Mouse (Mus musculus) NIH3T3 (cell line): Measurements from ENCODE around the gene Olfr871.
"Not testable (repeated sequence)": the region's sequence is repeated elsewhere in the genome, so short reads cannot be mapped to it uniquely, and the experiment has no call there.

ENCODE experiments used
- DNase-seq: peaks from one replicate; pipeline ENCODE4 v3.0.0-alpha.2; 2012; ENCODE audit warnings: low read depth

The Olfr871 gene

DNA sequence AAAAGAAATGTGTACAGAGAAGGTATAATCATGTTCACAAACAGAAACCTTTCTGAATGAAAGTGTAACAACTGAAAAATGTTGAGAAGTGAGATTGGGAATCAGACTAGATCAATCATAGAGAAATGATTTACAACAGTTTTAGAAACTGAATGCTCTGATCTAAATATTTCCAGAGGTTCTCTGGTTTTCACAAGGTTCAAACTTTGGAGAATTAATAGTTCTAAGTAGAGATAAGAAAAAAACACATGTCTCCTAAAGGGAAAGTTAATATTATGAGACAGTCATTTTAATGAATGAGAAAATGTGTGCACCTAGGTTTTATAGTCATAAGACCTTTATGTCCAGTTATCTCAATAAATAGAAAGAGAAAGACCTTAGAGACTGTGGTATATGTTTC lies at the start of gene Olfr871:
Gene Olfr871, plus strand, starts transcription at position 301 of the 400 bp plus-strand sequence.
- DNase-seq = no peak

DNA sequence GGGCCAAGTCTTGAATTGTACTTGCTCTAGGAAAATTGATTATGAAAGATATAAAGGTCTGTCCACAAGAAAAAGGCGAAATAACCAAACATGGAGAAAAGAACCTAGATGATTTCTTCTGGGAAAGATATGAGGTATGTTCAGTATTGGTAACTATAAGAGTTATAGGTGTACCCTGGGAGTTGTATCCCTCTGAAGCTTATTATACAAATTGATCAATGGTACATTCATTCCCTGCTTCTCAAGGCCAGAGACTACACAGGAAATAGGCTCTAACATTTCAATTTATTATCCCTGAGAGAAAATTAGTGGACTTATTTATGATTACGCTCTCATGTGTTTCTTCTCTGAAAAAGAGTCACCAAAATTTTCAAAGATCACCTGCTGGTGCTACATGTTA lies 38.0 kb upstream of the Olfr871 start, which contains the start of gene Olfr870:
Gene Olfr870, minus strand, starts transcription at position 101 of the 400 bp plus-strand sequence.
- DNase-seq = no peak

DNA sequence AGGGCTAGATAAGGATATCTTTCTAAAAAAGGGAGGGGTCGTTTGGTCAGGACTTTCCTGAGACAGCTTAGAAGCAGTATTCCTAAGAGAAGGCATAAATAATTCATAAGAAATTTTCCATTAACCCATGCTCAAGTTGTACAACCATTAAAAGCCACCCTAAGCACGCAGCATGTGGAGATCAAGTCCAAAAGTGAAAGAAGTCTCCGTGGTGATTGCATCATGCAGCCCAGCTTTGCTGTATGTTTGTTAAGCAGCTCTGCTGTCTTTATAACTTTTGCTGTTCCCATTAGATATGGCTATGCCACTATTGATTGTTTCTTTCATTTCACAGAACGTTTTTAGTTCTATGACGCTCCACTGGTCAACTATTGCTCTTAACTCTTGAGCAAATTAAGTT lies 32.5 kb upstream of the Olfr871 start:
- no peak for DNase-seq

DNA sequence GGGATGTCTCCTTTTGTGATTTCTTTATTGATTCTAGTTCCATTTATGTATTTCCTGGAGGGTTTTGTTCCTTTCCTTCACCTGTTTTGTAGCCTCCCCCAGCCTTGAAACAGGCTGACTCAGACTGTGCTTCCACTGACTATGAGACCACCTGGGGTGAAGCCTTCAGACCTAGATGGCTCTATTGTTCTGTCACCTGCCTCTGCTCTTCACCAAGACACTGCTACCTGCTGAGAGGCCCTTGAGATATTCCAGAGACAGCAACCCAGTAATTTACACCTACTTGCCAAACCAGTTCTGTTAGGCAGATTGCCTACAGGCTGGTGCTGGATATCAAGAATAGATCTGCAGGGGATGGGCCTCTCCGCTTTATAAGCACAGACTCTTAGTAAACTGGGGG lies 9.9 kb upstream of the Olfr871 start:
- DNase-seq = no peak

DNA sequence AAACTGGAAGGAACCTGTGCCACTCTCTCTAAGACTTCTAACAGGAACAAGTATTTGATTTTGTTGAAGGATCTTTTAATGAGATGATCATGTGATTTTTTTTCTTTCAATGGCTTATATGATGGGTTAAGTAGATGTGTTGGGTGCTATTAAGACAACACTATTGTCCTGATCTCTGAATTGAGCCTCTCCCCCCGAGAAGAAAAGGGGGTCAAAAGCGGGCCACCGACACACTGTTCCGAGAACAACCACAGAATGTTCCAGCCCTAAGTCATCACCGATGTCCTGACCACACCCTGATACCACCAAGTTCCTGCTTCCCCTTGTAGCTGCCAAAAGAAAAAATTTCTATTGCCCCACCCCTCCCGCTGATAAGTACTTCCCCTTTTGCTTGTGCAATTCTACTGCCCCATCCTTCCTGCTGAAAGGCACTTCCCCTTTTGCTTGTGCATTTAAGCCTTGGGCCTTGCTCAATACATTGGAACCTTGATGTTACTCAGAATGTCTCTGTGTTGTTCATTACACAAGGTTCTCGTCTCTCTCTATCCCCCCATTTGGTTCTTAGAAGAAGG lies 8.5 kb upstream of the Olfr871 start:
- not testable (repeated sequence) for DNase-seq

DNA sequence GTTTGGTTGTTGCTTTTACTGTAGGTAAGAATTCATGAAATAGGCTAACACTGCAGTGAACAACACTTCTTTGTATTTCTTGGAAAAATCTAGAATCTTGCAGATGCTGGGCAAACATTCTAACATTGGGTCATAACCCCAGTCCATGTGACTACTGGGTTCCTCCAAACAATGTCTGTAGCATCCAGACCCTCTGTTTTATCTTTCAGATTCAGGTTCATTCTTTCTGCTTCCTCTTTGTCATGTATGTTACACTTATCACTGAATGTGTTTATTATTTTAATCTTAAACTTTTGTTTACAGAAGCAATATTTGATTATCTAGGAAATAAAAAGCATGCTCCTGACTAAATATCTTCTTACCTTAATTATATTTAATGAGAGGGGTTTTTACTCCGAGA lies 1.2 kb upstream of the Olfr871 start:
- no peak for DNase-seq

DNA sequence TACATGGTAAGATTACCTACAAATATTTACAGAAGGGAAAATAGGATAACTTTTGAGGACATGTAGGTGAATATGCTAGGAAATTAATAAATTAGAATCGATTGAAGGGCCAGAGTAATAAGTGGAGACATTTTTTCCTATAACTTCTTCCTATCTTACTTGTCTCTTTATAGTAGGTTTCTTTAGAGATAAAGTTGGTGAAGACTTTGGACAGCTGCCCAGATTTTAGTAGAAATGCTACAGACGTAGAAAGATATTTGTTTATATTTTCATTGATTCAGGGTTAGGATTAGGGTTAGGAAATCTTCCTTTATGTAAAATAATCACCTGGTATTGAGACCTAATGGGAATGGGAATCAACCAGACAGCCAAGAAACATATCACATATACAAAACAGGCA lies 530 bp upstream of the Olfr871 start:
- no peak for DNase-seq

DNA sequence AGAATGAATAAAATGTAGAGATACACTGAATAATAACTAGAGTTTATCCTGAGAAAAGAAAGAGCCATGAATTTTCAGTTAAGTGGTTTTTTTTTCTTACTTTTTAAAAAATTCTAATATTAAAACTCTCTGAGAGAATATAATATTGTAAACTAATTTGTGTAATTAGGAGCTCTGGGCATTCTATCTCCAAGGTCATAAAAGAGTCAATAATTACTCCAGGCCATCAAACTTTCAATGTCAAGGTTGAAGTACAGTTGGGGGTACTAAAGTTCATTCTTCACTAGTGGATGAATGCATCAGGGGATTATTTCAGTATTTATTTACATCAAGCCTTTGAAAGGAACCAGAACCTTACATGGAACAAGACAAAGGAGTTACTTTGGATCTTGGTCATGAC lies 24.8 kb downstream of the Olfr871 start, which contains the start of gene Olfr872:
Gene Olfr872, plus strand, starts transcription at position 301 of the 400 bp plus-strand sequence.
- no peak for DNase-seq

DNA sequence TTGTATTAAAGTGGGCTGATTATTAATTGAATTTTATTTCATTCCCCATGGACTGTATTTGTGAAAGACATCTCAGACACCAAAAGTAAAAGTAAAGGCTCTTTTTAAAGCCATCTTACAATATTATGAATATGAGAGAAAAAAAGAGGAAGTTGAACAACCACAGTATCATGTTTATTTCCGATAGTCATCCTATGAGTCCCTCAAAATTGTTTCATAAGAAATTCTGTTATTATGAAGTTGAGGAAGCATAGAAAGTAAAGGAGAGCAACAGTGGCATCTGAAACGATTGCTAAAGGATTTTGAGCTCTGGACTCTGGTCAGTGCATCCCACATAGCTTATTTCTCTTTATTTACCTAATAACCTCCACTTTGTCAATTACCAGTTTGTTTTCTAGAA lies 25.4 kb downstream of the Olfr871 start:
- DNase-seq = no peak
